Mouse (Mus musculus) left cerebral cortex, adult 8-10 months (tissue): ENCODE results near the gene Clec2d. TPM values are rescaled to one million over a fixed set of nuclear protein-coding genes. Genes with fewer than 3 reads are reported as not detected.
"Not testable (repeated sequence)": the region's sequence is repeated elsewhere in the genome, so short reads cannot be mapped to it uniquely, and the experiment has no call there.

ENCODE experiments used
- DNase-seq, 2 experiments: peaks; one replicate each; pipeline ENCODE4 v3.0.0; 2022; ENCODE audit warnings: low spot score in 2 of 2
- total RNA-seq, 4 experiments: library from RNA; stranded (reverse); gene quantifications; 2 replicates each; pipeline ENCODE4 v1.2.4; 2022

The Clec2d gene
- total RNA-seq, 4 experiments from 2014 or later, result 9.0 to 9.9 (median 9.7) TPM

DNA sequence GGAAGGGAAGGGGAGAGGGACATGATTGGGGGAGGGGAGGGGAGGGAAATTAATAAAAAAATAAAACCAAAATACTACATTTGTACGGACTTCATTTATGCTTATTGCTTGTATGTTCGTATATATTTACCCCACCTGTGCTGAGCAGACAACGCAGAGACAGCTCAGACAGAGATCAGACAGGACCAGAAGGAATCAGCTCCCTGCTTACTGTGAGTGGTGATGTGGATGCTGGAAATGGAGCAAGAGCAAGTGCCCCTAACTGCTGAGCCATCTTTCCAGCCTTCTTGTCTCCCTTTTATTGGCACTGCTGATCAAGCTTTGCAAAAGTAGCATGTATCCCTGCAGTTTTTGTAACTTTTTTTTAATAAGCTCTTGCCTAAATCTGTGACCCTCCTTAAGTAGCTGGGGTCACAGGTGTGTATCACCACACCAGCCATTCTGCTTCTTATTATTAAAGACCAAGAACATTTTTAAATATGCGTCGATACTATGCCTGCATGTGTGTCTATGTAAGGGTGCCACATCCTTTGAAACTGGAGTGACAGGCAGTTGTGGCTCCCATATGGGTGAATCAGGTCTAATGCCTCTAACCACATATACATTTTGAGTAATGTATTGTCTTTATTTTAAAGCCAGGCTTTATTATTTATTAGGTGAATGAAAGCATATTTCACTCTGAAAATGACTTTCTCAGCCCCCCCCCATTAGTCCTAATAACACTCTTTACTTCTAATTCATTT is 6.2 kb downstream of the Clec2d start:
- no peak for DNase-seq

DNA sequence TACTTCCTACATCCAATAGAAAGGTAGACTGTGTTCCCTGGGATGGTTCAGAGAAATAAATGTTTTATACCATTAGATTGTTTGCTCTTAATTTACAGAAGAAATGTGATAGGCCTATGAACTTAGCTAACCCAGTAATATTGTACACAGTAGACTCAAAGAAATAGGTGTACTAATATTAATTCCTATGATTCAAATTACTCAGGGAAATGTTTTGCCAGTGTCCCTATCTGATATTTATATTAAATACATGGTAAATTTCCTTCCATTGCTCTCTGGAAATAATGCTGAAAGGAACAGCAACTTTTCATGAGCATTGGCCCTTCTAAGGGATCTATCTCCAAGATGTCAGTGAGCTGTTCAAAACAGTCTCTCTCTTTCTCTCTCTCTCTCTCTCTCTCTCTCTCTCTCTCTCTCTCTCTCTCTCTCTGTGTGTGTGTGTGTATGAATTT is 6.8 kb downstream of the Clec2d start:
- DNase-seq, result no peak

- not testable (repeated sequence) for DNase-seq
Observed at GRCm38 (mm10) chr6:129187816-129188215, 7.4 kb downstream of the Clec2d start.

DNA sequence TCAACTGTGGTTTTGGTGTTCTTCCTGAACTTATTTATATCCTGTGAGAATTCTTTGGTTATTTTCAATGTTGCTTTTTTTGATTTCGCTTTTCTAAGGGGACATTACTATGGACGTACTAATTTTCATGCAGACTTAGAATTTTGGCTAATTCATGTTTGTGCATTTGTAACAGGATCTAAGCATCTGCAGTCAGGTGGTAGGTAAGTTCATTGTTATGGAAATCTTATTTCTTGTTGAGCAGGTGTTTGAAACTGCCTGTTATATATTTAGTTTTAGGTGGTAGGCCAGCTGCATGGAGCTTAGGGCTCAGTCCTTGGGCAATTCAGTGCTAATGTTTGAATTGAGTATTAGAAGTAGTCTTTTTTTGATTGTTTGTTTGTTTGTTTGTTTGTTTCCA is 13.0 kb downstream of the Clec2d start:
- no peak for DNase-seq

DNA sequence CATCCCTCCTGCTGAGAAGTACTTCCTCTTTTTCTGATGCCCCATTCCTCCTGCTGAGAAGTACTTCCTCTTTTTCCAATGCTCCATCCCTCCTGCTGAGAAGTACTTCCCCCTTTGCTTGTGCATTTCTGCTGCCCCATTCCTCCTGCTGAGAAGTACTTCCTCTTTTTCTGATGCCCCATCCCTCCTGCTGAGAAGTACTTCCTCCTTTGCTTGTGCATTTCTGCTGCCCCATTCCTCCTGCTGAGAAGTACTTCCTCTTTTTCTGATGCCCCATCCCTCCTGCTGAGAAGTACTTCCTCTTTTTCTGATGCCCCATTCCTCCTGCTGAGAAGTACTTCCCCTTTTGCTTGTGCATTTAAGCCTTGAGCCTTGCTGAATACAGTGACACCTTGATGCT is 19.7 kb downstream of the Clec2d start:
- not testable (repeated sequence) for DNase-seq

DNA sequence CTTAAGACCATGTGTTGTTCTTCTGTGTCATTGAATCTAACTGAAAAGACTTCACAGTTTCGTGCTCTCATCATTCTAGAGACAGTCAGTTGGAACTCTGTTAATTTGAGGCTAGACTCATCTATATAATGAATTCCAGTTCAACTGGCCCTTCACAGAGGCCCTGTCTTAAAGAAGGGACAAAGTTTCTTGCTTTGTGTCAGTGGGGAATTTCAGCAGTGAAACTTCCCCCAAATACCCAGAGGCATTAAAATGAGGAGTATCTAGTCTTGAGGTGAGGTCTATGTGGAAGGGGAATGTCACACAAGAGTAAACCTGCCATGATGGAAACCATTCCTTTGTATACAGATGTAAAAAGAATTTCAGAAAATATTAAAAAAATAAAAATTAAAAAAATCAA is 21.9 kb downstream of the Clec2d start:
- no peak for DNase-seq

- DNase-seq, result no peak
Observed at GRCm38 (mm10) chr6:129204342-129204741, 23.9 kb downstream of the Clec2d start.

DNA sequence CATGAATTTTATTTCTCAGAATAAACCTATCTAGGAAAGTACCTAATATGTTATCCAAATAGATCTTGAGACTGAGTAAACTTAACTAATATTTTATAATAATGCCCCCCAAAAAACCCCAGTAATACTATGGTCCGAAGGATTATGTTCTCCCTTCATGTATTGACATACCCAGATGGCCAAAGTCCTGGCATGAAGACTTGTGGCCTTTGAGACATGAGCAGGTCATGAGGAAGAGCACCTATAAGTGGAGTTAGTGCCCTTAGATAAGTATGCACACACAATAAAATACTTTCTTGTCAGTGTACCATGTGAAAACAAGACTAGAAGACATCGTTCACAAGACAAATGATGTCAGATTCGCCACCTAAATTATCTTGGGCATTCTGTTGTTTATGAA is 24.4 kb downstream of the Clec2d start:
- DNase-seq, result no peak

DNA sequence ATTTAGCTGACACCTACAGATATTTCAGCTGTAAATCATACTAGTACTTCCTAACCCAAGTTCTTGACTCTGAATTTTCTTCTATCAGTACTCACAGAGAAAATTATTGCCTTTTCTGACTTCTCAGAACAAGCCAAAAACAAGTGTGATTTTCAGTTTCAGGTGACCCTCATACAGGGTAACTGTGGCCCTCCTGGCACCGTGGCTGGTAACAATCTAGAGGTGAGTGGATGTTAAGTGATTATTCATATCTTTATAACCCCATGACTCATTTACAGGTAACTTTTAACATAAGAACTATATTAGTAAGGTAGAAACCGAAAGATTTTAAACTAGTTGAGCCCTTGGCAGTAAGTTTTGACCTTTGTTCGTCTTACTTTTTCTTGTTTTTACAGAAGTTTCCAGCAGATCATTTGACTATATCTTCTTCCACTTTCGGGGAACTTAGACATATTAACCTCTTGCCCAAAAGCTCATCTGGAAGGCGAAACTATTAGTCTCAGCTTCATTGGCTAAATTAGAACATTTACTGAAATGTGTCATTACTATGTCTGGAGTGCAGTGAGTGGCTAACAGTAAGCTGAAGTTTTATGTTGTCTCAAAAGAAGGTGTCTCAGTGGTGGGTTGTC is 28.6 kb downstream of the Clec2d start:
- no peak for DNase-seq

DNA sequence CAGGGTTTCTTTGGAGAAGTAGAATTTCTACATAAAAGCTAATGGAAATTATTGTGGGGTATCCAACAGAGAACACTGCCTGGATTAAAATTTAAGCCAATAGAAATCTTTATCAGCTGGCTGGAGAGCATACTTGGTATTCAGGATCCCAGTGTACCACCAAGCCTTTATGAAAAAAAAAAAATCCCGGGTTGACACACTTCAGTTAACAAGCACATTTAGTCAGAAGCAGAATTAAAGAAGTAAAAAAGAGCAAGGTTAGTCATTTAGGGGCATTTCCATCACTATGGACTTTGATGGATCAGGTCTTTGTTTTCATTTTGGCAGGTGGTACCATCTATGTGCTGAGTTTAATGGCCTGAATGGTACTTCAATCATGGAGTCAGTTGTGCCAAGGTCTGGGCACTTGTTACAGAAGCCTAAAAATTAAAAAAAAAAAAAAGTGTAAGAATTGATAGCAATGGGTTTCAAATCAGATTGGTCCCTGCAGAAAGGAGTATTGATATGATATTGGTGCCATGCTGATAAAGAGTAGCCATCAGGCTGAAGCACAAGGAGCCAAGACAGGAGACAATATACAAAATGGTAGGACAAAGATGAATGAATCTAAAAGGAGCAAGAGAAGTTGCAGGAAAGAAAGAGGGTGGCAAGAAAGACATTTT is 29.5 kb downstream of the Clec2d start:
- DNase-seq, result no peak

GRCm38 (mm10) chr6:129210447-129210790 is 30.0 kb downstream of the Clec2d start:
- no peak for DNase-seq

DNA sequence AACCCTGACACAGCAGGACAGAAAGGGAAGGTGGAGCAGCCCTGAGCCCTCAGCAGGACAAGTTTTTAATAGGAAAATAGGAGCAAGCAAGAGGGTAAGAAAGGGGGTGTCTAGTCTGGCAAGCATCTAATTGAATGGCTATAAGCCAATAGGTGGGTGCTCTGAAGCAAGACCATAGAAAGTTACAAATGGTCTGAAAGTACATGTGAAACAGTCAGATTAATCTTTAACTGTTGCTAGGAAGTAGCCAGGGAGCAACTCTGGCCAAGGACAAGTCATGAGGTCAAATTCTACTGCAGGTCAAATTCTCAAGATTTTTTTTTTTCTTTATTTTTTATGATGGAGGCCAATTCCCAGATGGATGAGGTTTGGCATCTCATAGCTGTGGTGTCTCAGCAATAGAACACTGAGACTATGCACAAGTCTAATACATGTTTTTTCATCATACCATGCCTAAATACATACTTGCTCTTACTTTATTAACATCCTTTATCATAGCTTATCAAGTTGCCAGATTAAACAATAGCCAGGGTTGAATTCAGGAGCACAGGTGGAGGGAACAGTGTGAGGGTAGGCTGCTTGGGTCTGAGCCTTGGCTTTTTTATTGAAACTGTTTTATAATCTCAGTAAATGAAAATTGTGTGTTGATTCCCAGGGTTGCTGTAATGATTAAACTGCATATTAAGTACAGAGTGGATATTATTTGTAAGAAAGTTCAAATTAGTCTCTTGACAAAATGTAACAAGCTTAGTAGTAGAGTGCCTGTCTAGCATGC is 32.2 kb downstream of the Clec2d start:
- DNase-seq, result no peak

DNA sequence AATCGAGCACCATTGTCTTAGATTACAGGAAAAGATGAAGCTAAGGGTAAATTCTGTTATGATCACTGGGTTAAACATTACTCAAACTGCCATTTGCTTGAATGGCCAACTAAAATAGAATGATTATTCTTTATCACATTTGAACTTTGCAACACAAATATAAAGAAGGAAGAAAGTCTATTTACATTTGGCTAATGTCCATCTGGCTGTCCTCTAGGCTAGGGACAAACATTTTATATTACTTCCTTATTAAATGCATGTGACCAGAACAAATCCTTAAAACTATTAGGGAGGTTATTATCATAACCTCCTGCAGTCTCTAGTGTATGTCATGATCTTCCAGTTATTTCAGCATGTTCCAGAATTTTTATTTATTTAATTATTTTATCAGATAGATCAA is 33.1 kb downstream of the Clec2d start:
- no peak for DNase-seq

DNA sequence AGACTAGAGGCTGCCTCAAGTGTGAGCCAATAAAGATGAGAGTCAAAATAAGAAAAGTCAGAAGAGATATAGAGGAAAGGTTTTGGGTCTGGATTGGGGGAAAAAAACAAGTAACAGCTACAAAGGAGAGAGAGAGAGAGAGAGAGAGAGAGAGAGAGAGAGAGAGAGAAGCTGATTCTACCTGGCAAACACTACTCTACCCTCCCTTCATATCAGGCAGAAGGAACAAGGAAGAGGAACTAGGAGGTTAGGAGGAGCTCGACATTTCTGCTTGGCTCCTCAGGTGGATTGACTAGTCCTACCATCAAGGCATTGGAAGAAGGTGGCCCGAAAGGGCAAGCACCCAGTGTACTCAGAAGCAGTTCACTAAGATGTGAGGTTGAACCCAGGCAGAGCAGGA is 33.8 kb downstream of the Clec2d start:
- DNase-seq, result no peak

- no peak for DNase-seq
Observed at GRCm38 (mm10) chr6:129215053-129215452, 34.6 kb downstream of the Clec2d start.

GRCm38 (mm10) chr6:129215886-129216637 is 35.6 kb downstream of the Clec2d start:
- no peak for DNase-seq

GRCm38 (mm10) chr6:129216721-129217230 is 36.4 kb downstream of the Clec2d start:
- DNase-seq, result no peak

- DNase-seq, result no peak
Observed at GRCm38 (mm10) chr6:129218191-129218696, 37.8 kb downstream of the Clec2d start.

DNA sequence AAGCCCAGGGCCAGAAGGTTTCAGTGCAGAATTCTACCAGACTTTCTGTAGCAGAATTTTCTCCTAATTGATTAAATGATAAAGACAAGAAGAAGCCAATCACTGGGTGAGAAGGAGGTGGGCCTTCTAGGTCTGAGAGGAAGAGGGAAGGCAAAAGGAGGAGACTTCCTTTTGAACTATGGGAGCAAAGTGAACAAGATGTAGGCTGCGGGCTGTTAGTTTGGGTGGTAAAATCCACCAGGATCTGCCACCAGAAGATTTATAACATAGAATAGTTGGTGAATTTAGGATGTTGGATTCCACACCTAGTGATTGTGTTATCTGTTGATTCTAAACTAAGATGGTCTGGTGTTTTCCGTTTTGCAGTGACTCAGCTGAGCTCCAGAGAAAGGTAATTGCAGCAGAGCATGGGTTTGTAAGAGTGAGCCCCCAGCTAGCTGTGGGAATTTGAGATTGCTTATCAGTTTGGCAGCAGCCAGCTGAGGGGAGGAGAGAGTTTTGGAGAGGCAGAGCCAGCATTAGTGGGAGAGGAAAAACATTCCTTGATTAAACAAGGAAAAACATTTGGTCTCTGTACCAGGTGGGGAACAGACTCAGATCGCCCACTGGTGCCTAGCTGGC is 39.6 kb downstream of the Clec2d start:
- no peak for DNase-seq

- DNase-seq, result no peak
Observed at GRCm38 (mm10) chr6:129221053-129221452, 40.6 kb downstream of the Clec2d start.
